Mouse (Mus musculus): ENCODE results near the gene Slmap. TPM values are rescaled to one million over a fixed set of nuclear protein-coding genes. Genes with fewer than 3 reads are reported as not detected.

Gene Slmap
- total and polyA plus RNA-seq, 3 experiments, result 19.0 to 61.0 (median 51.0) TPM

- in situ Hi-C loops (cut with MboI; ENCODE audit: low pct_ligation_motif_present, low pct_unique_long_range_greater_than_20kb, low sequenced_read_pairs), result no loop called here
- DNase-seq (ENCODE audit: extremely low read depth), result peak; percentile 51
- dilution Hi-C loops (cut with MboI; ENCODE audit: extremely low pct_ligation_motif_present, extremely low pct_unique_long_range_greater_than_20kb, low sequenced_read_pairs), result no loop called here
- Histone ChIP-seq H3K36me3 (replicated peaks in 1 of 2; ENCODE audit: control insufficient read depth in 1 of 2, insufficient read depth in 1 of 2, low read length in 1 of 2) (peaks cover 8 to 28% of the 10 kb centered on the region in 2 experiments), H3K4me1 (ENCODE audit: control insufficient read depth in 1 of 2, insufficient read depth in 2 of 2) (peaks cover 4 to 56% of the 10 kb centered on the region in 2 experiments; a peak in 2 of 4 replicates), H3K79me2 (replicated peaks; ENCODE audit: control insufficient read depth, extremely low read depth, insufficient read depth, poor library complexity, severe bottlenecking) (no peaks in the 10 kb centered on the region), H3K4me3 (replicated peaks in 1 of 3; ENCODE audit: low read depth in 2 of 3, low read length in 2 of 3, poor library complexity in 1 of 3) (peak overlapping the region in 1 of 3 experiments; percentile 39), H3K9ac (ENCODE audit: insufficient read depth, low read depth) (no peak overlapping the region), H3K9me3 (replicated peaks; ENCODE audit: low read length) (no peaks in the 10 kb centered on the region), H3K27ac (ENCODE audit: insufficient read depth, low read depth) (no peak overlapping the region), H3K4me2 (ENCODE audit: insufficient read depth, low read depth, poor library complexity, severe bottlenecking) (peak overlapping the region; percentile 50), H3K27me3 (replicated peaks) (no peaks in the 10 kb centered on the region)
- peak; percentile 68 for TF ChIP-seq EP300 (IDR thresholded peaks at IDR 0.05; ENCODE audit: low read length)
- TF ChIP-seq CTCF (conservative IDR thresholded peaks at IDR 0.05 in 1 of 2, IDR thresholded peaks at IDR 0.05 in 1 of 2; ENCODE audit: low read depth in 2 of 2, low read length in 2 of 2), result peak in 1 of 2 experiments; percentile 48; a peak in 2 of 4 replicates
- no peak; the same call in 1 of the 2 replicates for TF ChIP-seq MEF2A (IDR thresholded peaks at IDR 0.05; ENCODE audit: borderline replicate concordance, low read depth, low read length)
- TF ChIP-seq RAD21 (IDR thresholded peaks at IDR 0.05; ENCODE audit: low read depth, low read length), result peak; percentile 38
- TF ChIP-seq IRF4 (IDR thresholded peaks at IDR 0.05; ENCODE audit: low read depth, low read length), result peak; percentile 40; the same call in 1 of the 2 replicates
- TF ChIP-seq JUND (conservative IDR thresholded peaks at IDR 0.05; ENCODE audit: low read depth, low read length), result no peak
Observed at GRCm38 (mm10) chr14:26466544-26467125, 68.1 kb downstream of the Slmap start.

GRCm38 (mm10) chr14:26465898-26466297 lies 68.8 kb downstream of the Slmap start:
- H3K27ac ChIP-seq (ENCODE audit: insufficient read depth, low read depth), result peak overlapping the region; percentile 79
- H3K27me3 ChIP-seq (replicated peaks), result no peaks in the 10 kb centered on the region
- peak overlapping the region; percentile 82 for H3K4me2 ChIP-seq (ENCODE audit: insufficient read depth, low read depth, poor library complexity, severe bottlenecking)
- H3K9ac ChIP-seq (ENCODE audit: insufficient read depth, low read depth), result 0 out of 2 replicates have a peak overlapping the region, but pooled peaks have one; percentile 36
- DNase-seq (ENCODE audit: extremely low read depth), result peak; percentile 71
- TF ChIP-seq MAZ (IDR thresholded peaks at IDR 0.05; ENCODE audit: low read depth, low read length), result no peak
- peak; percentile 92 for TF ChIP-seq MEF2A (IDR thresholded peaks at IDR 0.05; ENCODE audit: borderline replicate concordance, low read depth, low read length)
- TF ChIP-seq IRF4 (IDR thresholded peaks at IDR 0.05; ENCODE audit: low read depth, low read length), result peak; percentile 96
- 0 out of 2 replicates have a peak, but pooled peaks have one; percentile 23 for TF ChIP-seq TCF12 (IDR thresholded peaks at IDR 0.05; ENCODE audit: low read depth, low read length)
- peak; percentile 35; the same call in 1 of the 2 replicates for TF ChIP-seq JUND (conservative IDR thresholded peaks at IDR 0.05; ENCODE audit: low read depth, low read length)
- peak; percentile 89 for TF ChIP-seq TBP (conservative IDR thresholded peaks at IDR 0.05; ENCODE audit: low read depth, low read length)
- peak; percentile 71 for TF ChIP-seq MYC (IDR thresholded peaks at IDR 0.05; ENCODE audit: low read depth, low read length)
- peak; percentile 85 for TF ChIP-seq RCOR1 (conservative IDR thresholded peaks at IDR 0.05; ENCODE audit: low read depth, low read length)
- TF ChIP-seq USF2 (conservative IDR thresholded peaks at IDR 0.05; ENCODE audit: low read depth, low read length), result no peak
- 0 out of 2 replicates have a peak, but pooled peaks have one; percentile 4 for TF ChIP-seq MAFK (IDR thresholded peaks at IDR 0.05; ENCODE audit: insufficient replicate concordance, low read length)
- TF ChIP-seq RAD21 (IDR thresholded peaks at IDR 0.05; ENCODE audit: low read depth, low read length), result no peak
- TF ChIP-seq ZC3H11A (IDR thresholded peaks at IDR 0.05; ENCODE audit: low read depth, low read length), result no peak
- TF ChIP-seq MAX (IDR thresholded peaks at IDR 0.05; ENCODE audit: low read length), result peak; percentile 71
- TF ChIP-seq POLR2AphosphoS2 (IDR thresholded peaks at IDR 0.05; ENCODE audit: low read depth, low read length), result no peak
- 0 out of 2 replicates have a peak, but pooled peaks have one; percentile 53 for TF ChIP-seq CHD2 (IDR thresholded peaks at IDR 0.05; ENCODE audit: low read length)
- no peak for TF ChIP-seq ZMIZ1 (IDR thresholded peaks at IDR 0.05; ENCODE audit: low read depth, low read length)
- no peak for TF ChIP-seq KAT2A (IDR thresholded peaks at IDR 0.05; ENCODE audit: insufficient replicate concordance, low read length)
- peak; percentile 74 for TF ChIP-seq ETS1 (conservative IDR thresholded peaks at IDR 0.05; ENCODE audit: low read depth, low read length)
- TF ChIP-seq EP300 (IDR thresholded peaks at IDR 0.05; ENCODE audit: low read length), result peak; percentile 94
- peak; percentile 30; the same call in 1 of the 2 replicates for TF ChIP-seq JUN (IDR thresholded peaks at IDR 0.05; ENCODE audit: insufficient read depth, low read depth, low read length)
- no peak for TF ChIP-seq NELFE (IDR thresholded peaks at IDR 0.05; ENCODE audit: low read depth, low read length)
- peak; percentile 76; the same call in 1 of the 2 replicates for TF ChIP-seq SIN3A (IDR thresholded peaks at IDR 0.05; ENCODE audit: low read length)
- in situ Hi-C loops (cut with MboI; ENCODE audit: low pct_ligation_motif_present, low pct_unique_long_range_greater_than_20kb, low sequenced_read_pairs), result no loop called here
- H3K4me1 ChIP-seq (ENCODE audit: control insufficient read depth in 1 of 2, insufficient read depth in 2 of 2), result peaks cover 4 to 52% of the 10 kb centered on the region in 2 experiments; a peak in 2 of 4 replicates
- peak overlapping the region; percentile 4 to 39 (median 36) for H3K4me3 ChIP-seq (replicated peaks in 1 of 3; ENCODE audit: low read depth in 2 of 3, low read length in 2 of 3, poor library complexity in 1 of 3)
- dilution Hi-C loops (cut with MboI; ENCODE audit: extremely low pct_ligation_motif_present, extremely low pct_unique_long_range_greater_than_20kb, low sequenced_read_pairs), result no loop called here
- H3K36me3 ChIP-seq (replicated peaks in 1 of 2; ENCODE audit: control insufficient read depth in 1 of 2, insufficient read depth in 1 of 2, low read length in 1 of 2), result peaks cover 11 to 33% of the 10 kb centered on the region in 2 experiments
- no peaks in the 10 kb centered on the region for H3K79me2 ChIP-seq (replicated peaks; ENCODE audit: control insufficient read depth, extremely low read depth, insufficient read depth, poor library complexity, severe bottlenecking)
- H3K9me3 ChIP-seq (replicated peaks; ENCODE audit: low read length), result no peaks in the 10 kb centered on the region
